Mouse (Mus musculus) thymus, postnatal 36 days (tissue): ENCODE results near the gene Akt1.

Experiments used
- DNase-seq, 2 experiments: peaks; one replicate each; pipeline ENCODE4 v3.0.0; 2022; ENCODE audit warnings: mixed read lengths in 2 of 2

The Akt1 gene

GRCm38 (mm10) chr12:112627097-112627881 is 47.4 kb downstream of the Akt1 start:
- peak in 1 of 2 experiments; percentile 21 for DNase-seq

- DNase-seq, result no peak
Measured at GRCm38 (mm10) chr12:112626455-112626854, 48.2 kb downstream of the Akt1 start.

- no peak for DNase-seq
Measured at GRCm38 (mm10) chr12:112625700-112626099, 49.0 kb downstream of the Akt1 start.

GRCm38 (mm10) chr12:112623742-112624141 is 50.9 kb downstream of the Akt1 start:
- DNase-seq, result peak; percentile 57 to 65

GRCm38 (mm10) chr12:112621900-112622299 is 52.8 kb downstream of the Akt1 start:
- DNase-seq, result no peak

GRCm38 (mm10) chr12:112620354-112621061 is 54.2 kb downstream of the Akt1 start:
- peak in 1 of 2 experiments; percentile 42 for DNase-seq

GRCm38 (mm10) chr12:112619686-112620353 is 54.9 kb downstream of the Akt1 start, which contains the start of gene Adssl1:
Gene Adssl1 (plus strand): TSS chr12:112620045.
- peak; percentile 54 to 61 for DNase-seq

GRCm38 (mm10) chr12:112618981-112619685 is 55.6 kb downstream of the Akt1 start:
- peak; percentile 13 to 57 for DNase-seq

- DNase-seq, result peak; percentile 83 to 87
Measured at GRCm38 (mm10) chr12:112617898-112618380, 56.7 kb downstream of the Akt1 start.

- peak; percentile 34 to 35 for DNase-seq
Measured at GRCm38 (mm10) chr12:112617184-112617583, 57.5 kb downstream of the Akt1 start.

GRCm38 (mm10) chr12:112616668-112617067 is 58.0 kb downstream of the Akt1 start:
- DNase-seq, result no peak

- no peak for DNase-seq
Measured at GRCm38 (mm10) chr12:112609031-112609430, 65.7 kb downstream of the Akt1 start.

GRCm38 (mm10) chr12:112606998-112607397 is 67.7 kb downstream of the Akt1 start:
- DNase-seq, result no peak

GRCm38 (mm10) chr12:112605766-112606165 is 68.9 kb downstream of the Akt1 start:
- peak; percentile 70 to 71 for DNase-seq

- DNase-seq, result peak; percentile 33 to 43
Measured at GRCm38 (mm10) chr12:112604709-112605649, 69.7 kb downstream of the Akt1 start.

GRCm38 (mm10) chr12:112604022-112604421 is 70.7 kb downstream of the Akt1 start:
- no peak for DNase-seq
